Mouse (Mus musculus) left cerebral cortex, postnatal 36 days (tissue): ENCODE results near the gene Pam. TPM values are rescaled to one million over a fixed set of nuclear protein-coding genes. Genes with fewer than 3 reads are reported as not detected.

Experiments used
- DNase-seq, 2 experiments: peaks; one replicate each; pipeline ENCODE4 v3.0.0; 2021 to 2022; ENCODE audit warnings: low spot score in 2 of 2, mixed read lengths in 1 of 2
- intact Hi-C: fragments of 180-260 bp; cut with DNase I; formaldehyde crosslinking; loops from one replicate; pipeline ENCODE4 v1.15.1; 2025
- total RNA-seq, 2 experiments: library from RNA; stranded (reverse); gene quantifications; 2 replicates each; pipeline ENCODE4 v1.2.3; 2021

Gene Pam
- total RNA-seq, 2 experiments from 2014 or later: 242 to 256 TPM

DNA sequence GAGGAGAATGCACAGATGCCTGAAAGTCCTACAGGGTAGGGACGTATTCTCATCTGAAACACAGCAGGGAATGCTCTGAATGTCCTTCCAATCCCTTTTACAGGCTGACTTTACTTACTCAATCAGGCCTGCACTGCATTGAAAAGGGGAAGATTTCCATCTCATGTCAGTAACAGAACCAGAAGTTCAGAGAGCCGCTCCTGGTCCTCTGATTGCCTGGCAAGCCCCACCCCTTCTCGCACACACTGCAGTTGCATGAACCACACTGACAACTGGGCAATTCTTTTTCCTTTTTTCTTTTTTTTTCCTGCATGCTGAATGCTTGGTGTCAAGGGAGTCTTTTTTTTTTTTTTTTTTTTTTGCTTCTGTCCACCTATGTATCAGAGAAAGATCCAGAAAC lies 11.9 kb downstream of the Pam start:
- DNase-seq: no peak
- intact Hi-C loops: no loop called here

DNA sequence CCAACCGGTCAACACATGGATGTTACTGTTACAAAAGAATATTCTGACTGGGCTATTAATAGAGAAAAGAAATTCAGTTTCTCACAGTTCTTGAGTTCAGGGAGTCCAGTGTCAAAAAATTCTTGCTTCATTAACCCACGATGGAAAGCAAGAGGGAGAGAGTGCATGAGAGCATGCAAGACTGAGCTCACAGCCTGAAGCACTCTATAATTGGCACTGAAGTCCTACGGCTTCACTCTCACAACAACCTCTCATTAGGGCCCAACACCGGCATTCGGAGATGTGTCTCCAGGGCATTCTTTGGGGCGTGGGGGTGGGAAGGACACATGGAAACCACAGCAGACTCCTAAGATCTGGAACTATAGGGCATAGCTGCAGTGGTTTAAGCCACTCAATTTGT lies 12.5 kb downstream of the Pam start:
- no peak for DNase-seq
- intact Hi-C loops: no loop called here

DNA sequence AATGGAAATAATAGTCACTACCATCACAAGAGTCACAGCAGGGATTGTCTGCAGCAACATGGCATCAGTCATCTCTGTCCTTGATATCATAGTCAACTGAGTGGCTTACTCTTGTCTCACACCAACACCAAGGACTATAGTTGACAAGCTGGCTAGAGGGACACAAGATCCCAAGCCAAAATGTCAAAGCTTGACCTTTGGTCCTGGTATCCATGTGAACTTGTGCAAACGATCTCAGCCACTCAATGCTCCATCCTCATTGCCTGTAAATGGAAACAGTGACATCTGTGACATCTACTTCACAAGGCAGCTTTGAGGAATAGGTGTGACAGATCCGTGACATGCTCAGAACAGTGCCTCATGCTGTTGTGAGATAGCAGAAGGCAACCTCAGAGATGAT lies 15.0 kb downstream of the Pam start:
- intact Hi-C loops: no loop called here
- no peak for DNase-seq

DNA sequence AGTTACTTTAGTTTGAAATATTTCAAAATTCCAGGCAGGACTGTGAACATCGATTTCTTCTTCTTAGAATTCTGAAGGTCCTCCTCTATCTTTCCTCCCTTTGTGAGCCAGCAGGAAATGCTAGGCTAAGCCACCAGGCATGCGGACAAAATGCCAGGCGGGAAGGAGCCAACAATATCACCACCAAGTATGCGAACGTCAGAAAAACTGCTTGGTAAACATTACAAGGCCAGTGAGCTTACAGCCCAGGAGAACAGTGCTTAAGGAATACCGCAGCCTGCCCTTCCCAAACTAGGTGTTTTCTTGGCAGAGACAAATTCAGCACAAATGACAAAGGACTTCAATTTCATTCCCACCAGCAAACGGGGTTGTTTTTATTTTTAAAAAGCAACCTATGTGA lies 15.8 kb downstream of the Pam start:
- intact Hi-C loops: no loop called here
- no peak for DNase-seq

DNA sequence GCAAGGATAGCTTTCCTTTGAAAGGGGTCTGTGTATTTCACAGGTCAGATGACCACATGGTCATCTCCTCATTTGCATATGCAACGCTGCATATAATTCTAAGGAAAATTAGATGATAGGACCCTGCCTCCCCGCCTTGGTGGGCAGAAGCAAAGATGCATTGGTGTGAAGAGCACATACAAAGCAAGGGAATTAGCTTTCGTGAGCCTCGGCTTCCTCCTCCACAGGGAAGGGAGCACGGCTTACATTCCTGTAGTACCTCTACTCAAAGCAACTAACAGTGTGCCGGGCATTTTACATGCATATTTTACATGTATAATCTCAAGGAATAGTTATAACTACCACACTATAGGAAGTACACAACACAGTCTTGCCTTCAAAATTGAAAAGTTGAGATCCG lies 16.7 kb downstream of the Pam start:
- intact Hi-C loops: no loop called here
- DNase-seq: no peak

- no peak for DNase-seq
- intact Hi-C loops: no loop called here
These were observed 21.6 kb downstream of the Pam start for GRCm38 (mm10) chr1:98073826-98074225.

- no peak for DNase-seq
- intact Hi-C loops: no loop called here
These were observed 22.3 kb downstream of the Pam start for GRCm38 (mm10) chr1:98073127-98073526.

DNA sequence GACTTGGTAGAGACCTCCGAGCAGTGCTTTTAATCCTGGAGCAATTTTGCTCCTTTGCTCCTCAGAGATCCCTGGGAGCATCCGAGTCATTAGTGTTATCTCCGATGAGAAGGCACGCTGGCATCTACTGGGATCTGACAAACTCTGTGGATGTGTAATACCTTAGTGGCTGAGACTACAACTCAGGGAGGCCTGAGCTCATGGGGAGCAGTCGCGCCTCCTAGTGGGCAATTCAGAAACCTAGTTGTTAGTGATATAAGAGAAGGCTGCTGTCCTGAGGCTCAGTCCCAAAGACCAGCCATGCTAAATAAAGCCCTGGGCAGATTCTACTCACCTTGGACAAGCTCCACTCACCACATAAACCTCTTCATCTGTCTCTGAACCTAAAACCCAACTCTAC lies 23.4 kb downstream of the Pam start:
- DNase-seq: no peak
- intact Hi-C loops: no loop called here

DNA sequence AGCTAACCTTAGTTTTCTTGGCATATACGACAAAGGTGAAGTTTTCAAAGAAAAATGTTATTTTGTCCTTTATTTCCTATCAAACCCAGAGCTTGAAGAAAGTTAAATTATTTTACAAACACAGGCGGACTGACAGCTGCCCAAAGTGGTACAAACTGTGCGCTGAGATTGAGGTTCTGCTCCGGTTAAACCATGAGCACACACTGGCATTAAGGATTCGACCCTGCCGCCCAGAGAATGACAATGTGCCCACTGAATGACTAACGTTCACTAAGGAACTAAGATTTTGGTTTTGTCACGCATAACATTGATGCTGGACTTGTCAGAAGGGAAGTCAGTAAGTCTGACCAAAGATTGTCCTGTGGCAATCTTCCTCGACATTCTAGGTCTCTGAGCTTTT lies 24.0 kb downstream of the Pam start:
- DNase-seq: no peak
- intact Hi-C loops: no loop called here

DNA sequence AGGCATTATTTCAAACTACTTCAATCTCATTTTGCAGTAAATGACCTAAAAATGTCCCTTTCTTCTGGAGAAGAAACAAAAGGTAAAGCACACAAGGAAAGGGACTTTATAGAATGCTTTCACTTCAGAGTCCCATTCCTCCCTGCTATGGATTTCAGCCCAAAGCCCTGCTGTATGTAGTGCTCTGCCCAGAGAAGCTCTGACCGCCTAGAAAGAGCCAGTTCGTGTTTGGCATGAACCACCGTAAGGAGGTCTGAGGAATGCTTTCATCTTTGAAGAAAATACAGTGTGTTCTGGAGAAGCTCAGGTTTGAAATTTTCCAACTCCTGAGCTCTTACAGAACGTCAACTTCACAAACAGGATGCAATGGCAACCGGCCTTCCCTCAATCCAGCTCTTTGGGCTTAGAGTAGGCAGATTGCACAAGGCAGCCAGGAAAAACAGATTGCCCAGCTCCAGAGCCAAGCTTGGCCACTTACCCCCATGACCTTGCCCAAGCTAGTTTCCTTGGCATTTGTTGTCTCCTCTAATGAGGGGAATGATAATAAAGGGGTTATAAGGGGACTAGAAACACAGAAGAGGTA lies 24.6 kb downstream of the Pam start:
- intact Hi-C loops: no loop called here
- DNase-seq: no peak

- DNase-seq: no peak
- intact Hi-C loops: no loop called here
These were observed 27.3 kb downstream of the Pam start for GRCm38 (mm10) chr1:98068177-98068576.

GRCm38 (mm10) chr1:98062074-98062473 lies 33.4 kb downstream of the Pam start:
- DNase-seq: no peak
- intact Hi-C loops: no loop called here

GRCm38 (mm10) chr1:98059401-98059800 lies 36.0 kb downstream of the Pam start:
- no peak for DNase-seq
- intact Hi-C loops: no loop called here

DNA sequence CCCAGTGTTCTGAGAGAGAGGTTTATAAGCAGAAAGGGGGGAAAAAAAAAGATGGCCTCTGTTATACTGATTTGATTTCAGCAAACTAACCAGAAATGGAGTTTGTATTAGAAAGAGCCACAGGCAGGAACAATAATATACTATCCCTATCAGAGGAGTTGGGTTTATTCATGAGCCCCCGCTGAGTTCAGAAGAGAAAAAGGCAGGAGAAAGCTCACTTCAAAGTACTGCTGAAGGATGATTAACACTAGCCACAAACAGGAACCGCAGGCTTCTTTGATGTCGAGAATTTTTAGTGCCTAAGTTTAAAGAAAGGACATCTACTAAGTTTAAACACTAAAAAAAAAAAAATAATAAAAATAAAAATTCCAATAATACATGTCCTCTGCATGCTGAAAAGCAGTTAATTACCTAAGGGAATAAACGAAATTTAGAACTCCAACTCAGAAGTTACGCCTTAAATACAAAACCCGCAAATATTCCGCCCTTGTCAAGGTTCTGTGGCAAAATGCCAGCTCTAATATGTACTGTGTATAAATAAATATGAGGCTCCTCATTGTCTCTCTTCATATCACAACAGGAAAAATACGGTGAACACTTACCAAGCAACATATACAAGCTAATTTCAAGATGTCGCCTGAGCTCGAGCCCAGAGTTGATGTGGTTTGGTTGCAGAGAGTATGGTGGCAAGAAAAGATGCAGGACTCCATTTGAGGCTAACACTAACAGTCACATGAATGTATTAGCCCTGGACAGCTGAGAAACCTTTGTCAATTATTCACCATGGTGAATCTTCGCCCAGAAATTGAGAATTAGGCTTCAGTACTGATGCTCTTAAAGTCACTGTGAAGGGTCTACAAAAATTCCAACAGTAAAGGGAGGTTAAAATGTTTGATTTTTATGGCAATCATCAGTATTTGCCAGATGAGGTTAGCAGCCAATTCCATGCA lies 38.2 kb downstream of the Pam start:
- DNase-seq: no peak
- intact Hi-C loops: no loop called here

DNA sequence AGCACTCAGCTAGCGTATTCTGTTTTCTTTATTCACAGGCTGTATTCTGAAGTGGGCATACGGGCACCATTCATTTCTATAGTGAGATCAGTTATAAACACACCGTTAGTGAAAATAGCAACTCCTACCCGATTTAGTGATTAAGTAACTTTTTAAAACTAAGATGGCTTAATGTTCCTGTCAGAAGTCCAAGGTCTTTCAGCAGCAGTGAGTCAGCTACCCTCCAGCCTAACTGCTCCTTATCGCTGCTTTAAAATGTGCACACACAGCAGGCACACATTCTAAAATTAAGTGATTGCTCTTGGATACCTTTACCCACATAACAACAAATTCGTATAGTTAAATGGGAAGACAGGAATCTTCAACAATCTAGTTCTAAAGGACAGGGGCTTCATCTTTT lies 39.2 kb downstream of the Pam start:
- no peak for DNase-seq
- intact Hi-C loops: no loop called here

DNA sequence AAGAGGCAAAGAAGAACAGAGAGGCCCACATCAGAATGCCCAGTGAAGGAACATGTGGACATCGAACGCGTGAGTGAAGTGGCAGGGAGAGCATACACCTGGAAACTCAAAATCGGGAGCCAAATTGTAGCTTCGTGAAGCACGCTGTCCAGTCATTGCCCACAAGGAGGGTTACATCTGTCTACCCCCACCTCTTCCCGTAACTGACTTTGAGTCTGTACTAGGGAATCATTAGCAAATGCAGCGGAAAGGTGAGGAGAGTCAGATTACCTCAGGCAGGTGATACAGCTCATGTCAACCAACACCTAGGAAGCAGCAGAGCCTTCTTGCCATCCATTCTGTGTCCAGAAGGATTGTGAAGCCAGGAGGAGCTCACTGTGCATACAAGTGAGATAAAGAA lies 39.9 kb downstream of the Pam start:
- intact Hi-C loops: no loop called here
- no peak for DNase-seq

GRCm38 (mm10) chr1:98053994-98054393 lies 41.5 kb downstream of the Pam start:
- DNase-seq: no peak
- intact Hi-C loops: no loop called here

GRCm38 (mm10) chr1:98053447-98053846 lies 42.0 kb downstream of the Pam start:
- intact Hi-C loops: no loop called here

GRCm38 (mm10) chr1:98052775-98053174 lies 42.7 kb downstream of the Pam start:
- no peak for DNase-seq

More at GRCm38 (mm10) chr1:98053447-98053846, 42.0 kb downstream of the Pam start:
- DNase-seq: no peak

DNA sequence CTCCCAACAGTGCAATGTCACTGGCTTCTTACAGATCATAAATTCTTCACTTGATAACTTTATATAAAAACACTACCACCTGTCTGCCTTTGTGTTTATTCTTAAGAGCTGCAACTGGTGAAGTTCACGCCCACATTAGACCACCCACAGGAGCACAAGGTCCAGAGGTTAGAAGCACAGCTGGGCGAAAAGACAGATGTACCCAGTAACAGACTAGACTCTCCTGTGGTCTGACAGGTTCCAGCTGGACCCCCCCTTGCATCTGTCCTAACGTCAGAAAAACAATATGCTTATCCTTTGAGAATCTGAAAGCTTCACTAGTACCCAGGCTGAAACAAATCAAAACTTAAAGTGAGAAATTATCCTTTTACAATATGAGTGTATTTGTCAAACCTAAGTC lies 44.4 kb downstream of the Pam start:
- DNase-seq: no peak
- intact Hi-C loops: no loop called here

More at GRCm38 (mm10) chr1:98052775-98053174, 42.7 kb downstream of the Pam start:
- intact Hi-C loops: no loop called here

- no peak for DNase-seq
- intact Hi-C loops: loop anchor here (5.0 kb wide), 1 partner anchor 48 kb away; the partner anchor contains the start of gene Pam
These were observed 45.7 kb downstream of the Pam start for GRCm38 (mm10) chr1:98049756-98050155.
